Mouse (Mus musculus) limb, embryonic 14.5 days (tissue): ENCODE data around the gene Sfrp2. TPM values are rescaled to one million over a fixed set of nuclear protein-coding genes. Genes with fewer than 3 reads are reported as not detected.

ENCODE experiments used
- ATAC-seq: fragments of 200-750 bp; cut with Nextera tagmentation; 2 replicates; pipeline ENCODE4 v1.8.0; 2017; ENCODE audit warnings: low read depth, moderate number of reproducible peaks, moderate TSS enrichment; ENCODE audit not compliant: low FRiP score
- DNase-seq: peaks from one replicate; pipeline ENCODE4 v3.0.0-alpha.2; 2015; ENCODE audit warnings: low spot score
- H3K27ac ChIP-seq: fragments of 300-500 bp; sonication (generic); replicated peaks from 2 replicates; pipeline ENCODE4 v1.5.1; 2014; ENCODE audit warnings: low read depth, mild to moderate bottlenecking, low read length, moderate library complexity, mixed read lengths
- H3K27me3 ChIP-seq: fragments of 300-500 bp; sonication (generic); 2 replicates; pipeline ENCODE4 v1.6.1; 2014; ENCODE audit warnings: low read length, mixed read lengths; ENCODE audit not compliant: control insufficient read depth, insufficient read depth
- H3K36me3 ChIP-seq: fragments of 300-500 bp; sonication (generic); 2 replicates; pipeline ENCODE4 v1.6.1; 2014; ENCODE audit warnings: mild to moderate bottlenecking, low read length, moderate library complexity, mixed read lengths; ENCODE audit not compliant: control insufficient read depth, insufficient read depth
- H3K4me1 ChIP-seq: fragments of 300-500 bp; sonication (generic); 2 replicates; pipeline ENCODE4 v1.6.1; 2014; ENCODE audit warnings: antibody characterized with exemption, low read length, mixed read lengths; ENCODE audit not compliant: control insufficient read depth, insufficient read depth
- H3K4me2 ChIP-seq: fragments of 300-500 bp; sonication (generic); replicated peaks from 2 replicates; pipeline ENCODE4 v1.6.1; 2014; ENCODE audit warnings: low read depth, mild to moderate bottlenecking, low read length, moderate library complexity; ENCODE audit not compliant: severe bottlenecking
- H3K4me3 ChIP-seq: fragments of 300-500 bp; sonication (generic); replicated peaks from 2 replicates; pipeline ENCODE4 v1.5.1; 2014; ENCODE audit warnings: low read length
- H3K9ac ChIP-seq: fragments of 300-500 bp; sonication (generic); 2 replicates; pipeline ENCODE4 v1.6.1; 2014; ENCODE audit warnings: mild to moderate bottlenecking, low read depth, low read length, moderate library complexity; ENCODE audit not compliant: severe bottlenecking
- H3K9me3 ChIP-seq: fragments of 300-500 bp; sonication (generic); 2 replicates; pipeline ENCODE4 v1.6.1; 2016; ENCODE audit warnings: low read length; ENCODE audit not compliant: control insufficient read depth
- POLR2A ChIP-seq: fragments of 200-500 bp; IDR thresholded peaks from 2 replicates; pipeline ENCODE4 v1.8.0; 2012; ENCODE audit warnings: inconsistent platforms, mild to moderate bottlenecking, moderate library complexity, borderline replicate concordance; ENCODE audit not compliant: insufficient read depth, insufficient read length; ENCODE audit errors: extremely low read depth
- WGBS: fragments of 180-500 bp; shearing (Covaris S2); extraction: QIAGEN DNeasy Blood & Tissue Kit; methylation state at CpG from one replicate; pipeline ENCODE4 v1.1.7; 2014; 5-methylcytosine and 5-hydroxymethylcytosine counted together
- polyA plus RNA-seq, 2 experiments: library from polyadenylated mRNA; depleted of rRNA in 1 of 2; stranded (reverse) in 1 of 2; unstranded in 1 of 2; fragments of >200 nt; fragmentation: Nextera tagmentation in 1 of 2; extraction: Ambion mirVana in 1 of 2; gene quantifications; 2 replicates each; pipeline versions ENCODE4 v1.2.1 to v1.2.3; 2012 to 2014

Sfrp2 gene
- polyA plus RNA-seq, 2 experiments: 328 to 446 TPM

GRCm38 (mm10) chr3:83752196-83752595, 13.9 kb upstream of the Sfrp2 start:
- no peak for DNase-seq
- Histone ChIP-seq H3K4me2 (no peak overlapping the region), H3K36me3 (no peaks in the 10 kb centered on the region), H3K9me3 (no peaks in the 10 kb centered on the region), H3K4me3 (no peak overlapping the region), H3K27ac (no peak overlapping the region), H3K4me1 (peaks cover 7% of the 10 kb centered on the region; the same call in 1 of the 2 replicates), H3K9ac (no peak overlapping the region), H3K27me3 (no peaks in the 10 kb centered on the region)
- ATAC-seq: no peak
- WGBS: 83% methylated on average over 5 of the region's 5 CpGs
- no peak for TF ChIP-seq POLR2A

GRCm38 (mm10) chr3:83755043-83755635, 11.0 kb upstream of the Sfrp2 start:
- ATAC-seq: no peak
- Histone ChIP-seq H3K4me2 (no peak overlapping the region), H3K4me1 (0 out of 2 replicates have a peak, but pooled peaks cover 4% of the 10 kb centered on the region), H3K36me3 (no peaks in the 10 kb centered on the region), H3K27ac (no peak overlapping the region), H3K9me3 (no peaks in the 10 kb centered on the region), H3K27me3 (0 out of 2 replicates have a peak, but pooled peaks cover 4% of the 10 kb centered on the region), H3K4me3 (no peak overlapping the region), H3K9ac (no peak overlapping the region)
- no peak for TF ChIP-seq POLR2A
- 39% methylated on average over 15 of the region's 15 CpGs for WGBS
- DNase-seq: no peak

- H3K4me3 ChIP-seq: no peak overlapping the region
- ATAC-seq (no peak), DNase-seq (no peak)
- 0 out of 2 replicates have a peak, but pooled peaks cover 4% of the 10 kb centered on the region for H3K4me1 ChIP-seq
- no peak overlapping the region for H3K9ac ChIP-seq
- no peak overlapping the region for H3K27ac ChIP-seq
- no peaks in the 10 kb centered on the region for H3K36me3 ChIP-seq
- H3K27me3 ChIP-seq: 0 out of 2 replicates have a peak, but pooled peaks cover 4% of the 10 kb centered on the region
- no peak for TF ChIP-seq POLR2A
- no peak overlapping the region for H3K4me2 ChIP-seq
- H3K9me3 ChIP-seq: no peaks in the 10 kb centered on the region
- 39% methylated on average over 6 of the region's 6 CpGs for WGBS
These were observed 10.5 kb upstream of the Sfrp2 start for GRCm38 (mm10) chr3:83755666-83756065.

- H3K9me3 ChIP-seq: no peaks in the 10 kb centered on the region
- H3K4me3 ChIP-seq: no peak overlapping the region
- ATAC-seq (no peak), DNase-seq (no peak)
- peaks cover 21% of the 10 kb centered on the region for H3K4me1 ChIP-seq
- no peak overlapping the region for H3K27ac ChIP-seq
- H3K4me2 ChIP-seq: no peak overlapping the region
- H3K36me3 ChIP-seq: no peaks in the 10 kb centered on the region
- no peak overlapping the region for H3K9ac ChIP-seq
- H3K27me3 ChIP-seq: 0 out of 2 replicates have a peak, but pooled peaks cover 4% of the 10 kb centered on the region
- 76% methylated on average over 10 of the region's 10 CpGs for WGBS
- no peak for TF ChIP-seq POLR2A
These were observed 3.8 kb upstream of the Sfrp2 start for GRCm38 (mm10) chr3:83762361-83762760.

- ATAC-seq (peak; percentile 72), DNase-seq (peak; percentile 89)
- Histone ChIP-seq H3K27ac (peak overlapping the region; percentile 49; the same call in 1 of the 2 replicates), H3K9ac (peak overlapping the region; percentile 40; the same call in 1 of the 2 replicates), H3K9me3 (no peaks in the 10 kb centered on the region), H3K27me3 (0 out of 2 replicates have a peak, but pooled peaks cover 4% of the 10 kb centered on the region), H3K4me2 (peak overlapping the region; percentile 51), H3K4me3 (peak overlapping the region; percentile 21), H3K4me1 (peaks cover 32% of the 10 kb centered on the region), H3K36me3 (no peaks in the 10 kb centered on the region)
- TF ChIP-seq POLR2A: no peak
- WGBS: 7% methylated on average over 40 of the region's 40 CpGs
These were observed 2.3 kb upstream of the Sfrp2 start for GRCm38 (mm10) chr3:83763551-83764548.
